Mouse (Mus musculus): ENCODE data around the gene Casq2. TPM values are rescaled to one million over a fixed set of nuclear protein-coding genes. Genes with fewer than 3 reads are reported as not detected.

Casq2 gene
- polyA plus RNA-seq, 2 experiments, result 0.88 to 0.89 TPM

- no peak overlapping the region for H3K4me3 ChIP-seq (ENCODE audit: insufficient read depth in 1 of 2, low read depth in 2 of 2, low read length in 2 of 2)
- H3K4me2 ChIP-seq (ENCODE audit: low read depth), result no peak overlapping the region
- no peaks in the 10 kb centered on the region for H3K4me1 ChIP-seq (replicated peaks; ENCODE audit: control insufficient read depth in 2 of 2, insufficient read depth in 2 of 2, low read length in 1 of 2)
- no peaks in the 10 kb centered on the region for H3K27me3 ChIP-seq (ENCODE audit: control insufficient read depth, insufficient read depth, low read length)
- 48% methylated on average over 2 of the region's 2 CpGs for WGBS (ENCODE audit: insufficient replicate concordance)
- H3K9ac ChIP-seq (replicated peaks), result no peak overlapping the region
- no peak overlapping the region for H3K27ac ChIP-seq
- no peaks in the 10 kb centered on the region for H3K9me3 ChIP-seq (ENCODE audit: control insufficient read depth, low read length)
- DNase-seq (ENCODE audit: low read depth in 3 of 3, low spot score in 3 of 3) (no peak), ATAC-seq (ENCODE audit: insufficient read depth) (no peak)
- no peaks in the 10 kb centered on the region for H3K36me3 ChIP-seq (replicated peaks; ENCODE audit: control insufficient read depth, insufficient read depth, low read depth)
- TF ChIP-seq EP300 (IDR thresholded peaks at IDR 0.05; ENCODE audit: low read depth), result no peak
- TF ChIP-seq CTCF (IDR thresholded peaks at IDR 0.05; ENCODE audit: low read depth), result no peak
Observed at GRCm38 (mm10) chr3:102047532-102047931, 38.7 kb upstream of the Casq2 start.

DNA sequence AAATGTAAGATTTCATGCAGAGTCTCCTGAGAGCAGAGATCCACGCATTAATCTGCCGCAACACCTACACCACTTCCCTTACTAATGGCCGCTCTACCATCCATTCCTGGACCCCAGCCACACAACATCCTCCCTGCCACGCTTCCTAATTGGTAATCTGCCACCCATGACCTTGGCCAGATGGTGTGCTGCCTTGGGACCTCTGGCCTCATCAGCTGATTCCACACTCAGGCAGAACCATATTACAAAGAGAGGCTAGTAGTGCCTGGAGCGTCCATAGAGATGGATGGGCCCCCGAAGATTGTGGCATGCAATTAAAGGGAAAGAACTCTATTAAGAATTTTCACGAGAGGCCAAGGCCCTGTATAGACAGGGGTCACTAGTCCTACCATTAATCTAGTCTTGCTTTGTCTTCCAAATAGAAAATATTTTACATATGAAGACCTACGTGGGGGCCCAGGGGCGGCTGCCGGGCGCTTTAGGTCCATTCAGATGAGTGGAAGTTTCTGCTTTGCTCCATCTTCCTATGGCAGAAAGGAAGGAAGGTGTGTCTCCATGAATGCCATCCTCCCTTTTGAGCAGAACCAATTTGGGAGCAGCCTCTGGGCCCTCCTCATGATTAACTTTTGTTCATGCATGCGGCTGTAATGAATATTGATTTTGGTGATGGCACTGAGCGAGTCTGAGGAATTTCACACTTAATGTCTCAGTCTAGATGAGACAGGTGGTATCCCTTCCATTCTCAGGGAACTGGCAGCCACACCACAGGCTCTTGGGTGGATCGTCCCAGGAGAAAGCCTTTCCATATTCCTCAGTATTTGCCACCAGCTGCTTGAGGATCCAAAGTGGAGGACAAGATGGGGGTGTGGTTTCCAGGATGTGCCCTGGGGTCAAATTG lies 36.8 kb upstream of the Casq2 start:
- Histone ChIP-seq H3K4me3 (ENCODE audit: insufficient read depth in 1 of 2, low read depth in 2 of 2, low read length in 2 of 2) (no peak overlapping the region), H3K27ac (no peak overlapping the region), H3K36me3 (replicated peaks; ENCODE audit: control insufficient read depth, insufficient read depth, low read depth) (no peaks in the 10 kb centered on the region), H3K9ac (replicated peaks) (no peak overlapping the region), H3K4me2 (ENCODE audit: low read depth) (no peak overlapping the region), H3K4me1 (replicated peaks; ENCODE audit: control insufficient read depth in 2 of 2, insufficient read depth in 2 of 2, low read length in 1 of 2) (no peaks in the 10 kb centered on the region), H3K9me3 (ENCODE audit: control insufficient read depth, low read length) (no peaks in the 10 kb centered on the region), H3K27me3 (ENCODE audit: control insufficient read depth, insufficient read depth, low read length) (no peaks in the 10 kb centered on the region)
- no peak for DNase-seq (ENCODE audit: low read depth in 3 of 3, low spot score in 3 of 3)
- 75% methylated on average over 14 of the region's 14 CpGs for WGBS (ENCODE audit: insufficient replicate concordance)
- TF ChIP-seq EP300 (IDR thresholded peaks at IDR 0.05; ENCODE audit: low read depth), result no peak
- no peak for TF ChIP-seq CTCF (IDR thresholded peaks at IDR 0.05; ENCODE audit: low read depth)
- no peak for ATAC-seq (ENCODE audit: insufficient read depth)

DNA sequence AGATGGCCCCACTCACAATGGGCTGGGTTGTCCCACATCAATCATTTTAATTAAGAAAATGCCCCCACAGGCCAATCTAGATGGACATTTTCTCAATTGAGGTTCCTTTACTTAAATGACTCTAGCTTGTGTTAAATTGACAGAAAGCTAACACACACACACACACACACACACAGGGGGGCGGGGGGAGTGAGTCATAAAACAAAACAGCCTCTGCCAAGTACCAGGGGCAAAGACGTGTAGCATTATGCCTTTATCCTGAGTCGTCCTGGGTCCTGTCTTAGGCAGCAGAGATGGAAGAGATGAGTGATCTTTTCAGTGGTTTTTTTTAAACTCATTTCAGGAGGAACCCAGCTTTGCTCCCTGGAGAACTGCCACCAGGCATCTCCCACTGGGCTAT lies 34.2 kb upstream of the Casq2 start:
- whole genome bisulfite sequencing (ENCODE audit: insufficient replicate concordance), result 38% methylated on average over 3 of the region's 3 CpGs
- Histone ChIP-seq H3K27ac (no peak overlapping the region), H3K9ac (replicated peaks) (no peak overlapping the region), H3K4me1 (replicated peaks; ENCODE audit: control insufficient read depth in 2 of 2, insufficient read depth in 2 of 2, low read length in 1 of 2) (no peaks in the 10 kb centered on the region), H3K36me3 (replicated peaks; ENCODE audit: control insufficient read depth, insufficient read depth, low read depth) (no peaks in the 10 kb centered on the region), H3K4me2 (ENCODE audit: low read depth) (no peak overlapping the region), H3K9me3 (ENCODE audit: control insufficient read depth, low read length) (no peaks in the 10 kb centered on the region), H3K27me3 (ENCODE audit: control insufficient read depth, insufficient read depth, low read length) (no peaks in the 10 kb centered on the region), H3K4me3 (ENCODE audit: insufficient read depth in 1 of 2, low read depth in 2 of 2, low read length in 2 of 2) (no peak overlapping the region)
- no peak for DNase-seq (ENCODE audit: low read depth in 3 of 3, low spot score in 3 of 3)
- no peak for ATAC-seq (ENCODE audit: insufficient read depth)
- TF ChIP-seq EP300 (IDR thresholded peaks at IDR 0.05; ENCODE audit: low read depth) (no peak), CTCF (IDR thresholded peaks at IDR 0.05; ENCODE audit: low read depth) (no peak)

GRCm38 (mm10) chr3:102053293-102053692 lies 32.9 kb upstream of the Casq2 start:
- H3K36me3 ChIP-seq (replicated peaks; ENCODE audit: control insufficient read depth, insufficient read depth, low read depth), result no peaks in the 10 kb centered on the region
- DNase-seq (ENCODE audit: low read depth in 3 of 3, low spot score in 3 of 3) (no peak), ATAC-seq (ENCODE audit: insufficient read depth) (no peak)
- no peak overlapping the region for H3K4me3 ChIP-seq (ENCODE audit: insufficient read depth in 1 of 2, low read depth in 2 of 2, low read length in 2 of 2)
- no peaks in the 10 kb centered on the region for H3K27me3 ChIP-seq (ENCODE audit: control insufficient read depth, insufficient read depth, low read length)
- H3K4me1 ChIP-seq (replicated peaks; ENCODE audit: control insufficient read depth in 2 of 2, insufficient read depth in 2 of 2, low read length in 1 of 2), result no peaks in the 10 kb centered on the region
- TF ChIP-seq CTCF (IDR thresholded peaks at IDR 0.05; ENCODE audit: low read depth), result no peak
- TF ChIP-seq EP300 (IDR thresholded peaks at IDR 0.05; ENCODE audit: low read depth), result no peak
- WGBS (ENCODE audit: insufficient replicate concordance), result 54% methylated on average over 8 of the region's 8 CpGs
- no peak overlapping the region for H3K9ac ChIP-seq (replicated peaks)
- no peaks in the 10 kb centered on the region for H3K9me3 ChIP-seq (ENCODE audit: control insufficient read depth, low read length)
- no peak overlapping the region for H3K4me2 ChIP-seq (ENCODE audit: low read depth)
- no peak overlapping the region for H3K27ac ChIP-seq

- Histone ChIP-seq H3K4me3 (ENCODE audit: insufficient read depth in 1 of 2, low read depth in 2 of 2, low read length in 2 of 2) (no peak overlapping the region), H3K9me3 (ENCODE audit: control insufficient read depth, low read length) (no peaks in the 10 kb centered on the region), H3K27ac (no peak overlapping the region), H3K36me3 (replicated peaks; ENCODE audit: control insufficient read depth, insufficient read depth, low read depth) (no peaks in the 10 kb centered on the region), H3K9ac (replicated peaks) (no peak overlapping the region), H3K4me1 (replicated peaks; ENCODE audit: control insufficient read depth in 2 of 2, insufficient read depth in 2 of 2, low read length in 1 of 2) (no peaks in the 10 kb centered on the region), H3K27me3 (ENCODE audit: control insufficient read depth, insufficient read depth, low read length) (no peaks in the 10 kb centered on the region), H3K4me2 (ENCODE audit: low read depth) (no peak overlapping the region)
- TF ChIP-seq EP300 (IDR thresholded peaks at IDR 0.05; ENCODE audit: low read depth), result no peak
- ATAC-seq (ENCODE audit: insufficient read depth) (no peak), DNase-seq (ENCODE audit: low read depth in 3 of 3, low spot score in 3 of 3) (no peak)
- 52% methylated on average over 4 of the region's 4 CpGs for WGBS (ENCODE audit: insufficient replicate concordance)
Observed at GRCm38 (mm10) chr3:102055878-102056277, 30.3 kb upstream of the Casq2 start.

Measured in liver, embryonic 14.5 days (tissue).